Mouse (Mus musculus): Measurements from ENCODE around the gene Naaladl1. TPM values are rescaled to one million over a fixed set of nuclear protein-coding genes. Genes with fewer than 3 reads are reported as not detected.
A peak's percentile ranks its signal among the peaks of the same experiment; 100 is the strongest.

Gene Naaladl1
- polyA plus RNA-seq, 2 experiments from 2014 or later, result 0.17 TPM; not detected in 1

GRCm38 (mm10) chr19:6084478-6085248, 20.9 kb upstream of the Naaladl1 start, which contains the start of the genes Zfpl1 and Cdca5:
TSS of gene Zfpl1 (minus strand) at chr19:6084956.
TSS of gene Cdca5 (plus strand) at chr19:6084983.
- peak; percentile 94 for ATAC-seq

DNA sequence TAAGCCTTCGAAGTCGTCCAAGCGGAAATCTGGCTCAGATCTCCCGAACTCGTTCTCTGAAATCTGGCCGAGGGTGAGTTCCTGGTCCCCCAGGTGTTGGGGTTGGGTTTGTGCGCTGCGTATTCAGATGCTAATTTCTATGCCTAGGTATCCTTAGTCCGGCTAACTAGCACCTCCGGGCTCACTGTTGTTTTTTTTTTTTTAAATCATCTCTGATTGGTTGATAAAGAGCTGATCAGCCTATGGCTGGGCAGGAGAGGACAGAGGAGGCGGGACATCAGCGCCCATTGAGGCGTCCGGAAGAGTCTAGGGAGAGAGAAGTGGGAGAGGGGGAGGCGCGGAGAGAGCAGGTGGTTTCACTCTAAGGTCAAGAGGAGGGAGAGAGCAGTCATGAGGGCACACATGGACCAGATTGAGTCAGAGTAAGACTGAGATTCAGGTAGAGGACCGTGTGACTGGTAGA, 20.1 kb upstream of the Naaladl1 start:
- peak; percentile 78 for ATAC-seq

- ATAC-seq, result no peak
These were observed 16.7 kb upstream of the Naaladl1 start for GRCm38 (mm10) chr19:6088841-6089240.

GRCm38 (mm10) chr19:6094119-6094518, 11.5 kb upstream of the Naaladl1 start, which contains the start of gene AC131692.1:
TSS of gene AC131692.1 (plus strand) at chr19:6094419.
- ATAC-seq, result no peak

DNA sequence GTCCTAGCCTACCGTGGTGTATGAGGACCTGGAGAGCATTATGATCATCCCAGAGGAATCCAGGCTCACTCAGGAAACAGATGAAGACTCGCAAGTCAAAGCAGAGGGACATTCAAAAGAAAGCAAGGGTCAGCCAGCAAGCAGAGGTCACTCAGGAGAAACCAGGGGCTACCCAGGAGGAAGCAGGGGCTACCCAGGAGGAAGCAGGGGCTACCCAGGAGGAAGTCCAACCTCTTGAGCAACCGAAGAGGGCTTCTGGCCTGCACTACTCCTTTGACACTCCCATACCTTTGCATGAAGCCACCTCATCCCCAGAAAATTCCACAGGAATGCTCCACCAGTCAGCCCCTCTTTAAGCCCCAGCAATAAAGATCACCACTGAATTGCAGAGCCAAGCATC, 7.7 kb upstream of the Naaladl1 start:
- ATAC-seq, result no peak

GRCm38 (mm10) chr19:6101186-6101585, 4.4 kb upstream of the Naaladl1 start:
- no peak for ATAC-seq

GRCm38 (mm10) chr19:6102169-6102853, 3.3 kb upstream of the Naaladl1 start:
- ATAC-seq, result no peak

DNA sequence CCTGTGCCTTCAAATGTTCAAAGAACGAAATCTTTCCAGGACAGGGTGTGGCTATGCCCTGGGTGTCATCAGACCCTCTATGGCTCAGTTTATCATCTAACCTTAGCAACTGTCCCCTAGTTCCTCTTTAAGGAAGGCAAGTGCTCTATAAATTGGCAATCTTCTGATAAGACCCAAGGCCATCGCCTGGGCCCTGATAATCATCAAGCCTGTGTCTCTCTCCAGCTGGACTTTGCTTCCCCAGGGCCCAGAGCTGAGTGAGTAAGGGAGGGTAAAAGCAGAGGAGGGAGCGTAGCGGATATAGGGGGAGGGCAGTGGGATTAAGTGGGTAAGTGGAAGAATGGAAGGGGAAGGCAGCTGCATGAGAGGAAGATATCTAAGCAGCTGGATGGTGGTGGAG, 1.1 kb upstream of the Naaladl1 start:
- no peak for ATAC-seq

- no peak for ATAC-seq
These were observed 7.5 kb downstream of the Naaladl1 start for GRCm38 (mm10) chr19:6113116-6113515.

DNA sequence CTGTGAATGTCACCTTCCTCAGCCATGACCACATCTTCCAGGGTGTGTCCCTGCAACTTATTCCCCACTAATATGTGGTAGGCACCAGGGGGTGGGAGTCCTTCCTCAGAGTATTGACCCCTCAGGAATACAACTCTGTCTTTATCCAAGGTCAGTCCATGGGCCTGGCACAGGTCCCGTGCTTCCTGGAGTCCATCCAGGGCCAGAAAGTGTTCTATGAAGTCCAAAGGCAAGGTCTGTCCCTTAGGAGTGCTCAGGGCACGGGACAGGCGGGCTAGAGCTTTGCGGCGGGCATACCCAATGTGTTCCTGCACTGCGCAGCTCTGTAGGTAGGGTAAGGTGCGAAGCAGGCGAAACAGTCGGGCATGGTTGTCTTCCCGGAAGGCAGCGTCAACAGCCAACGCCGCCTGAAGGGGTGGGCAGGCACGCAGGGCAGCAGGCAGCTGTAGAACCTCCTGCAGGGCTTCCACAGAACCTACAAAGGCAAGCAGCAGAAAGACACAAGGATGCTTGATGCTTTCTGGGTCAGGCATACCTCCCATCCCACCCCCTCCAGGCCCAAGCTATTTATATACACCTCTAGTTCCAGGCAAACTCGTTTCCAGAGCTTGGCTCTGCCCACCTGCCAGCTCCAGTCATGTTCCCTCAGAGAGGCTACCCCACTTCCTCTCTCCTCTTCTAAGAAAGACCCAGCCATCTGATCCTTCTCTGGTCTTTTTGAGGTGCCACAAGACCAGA, 10.7 kb downstream of the Naaladl1 start:
- no peak for ATAC-seq

GRCm38 (mm10) chr19:6117346-6117985, 11.9 kb downstream of the Naaladl1 start:
- ATAC-seq, result no peak

DNA sequence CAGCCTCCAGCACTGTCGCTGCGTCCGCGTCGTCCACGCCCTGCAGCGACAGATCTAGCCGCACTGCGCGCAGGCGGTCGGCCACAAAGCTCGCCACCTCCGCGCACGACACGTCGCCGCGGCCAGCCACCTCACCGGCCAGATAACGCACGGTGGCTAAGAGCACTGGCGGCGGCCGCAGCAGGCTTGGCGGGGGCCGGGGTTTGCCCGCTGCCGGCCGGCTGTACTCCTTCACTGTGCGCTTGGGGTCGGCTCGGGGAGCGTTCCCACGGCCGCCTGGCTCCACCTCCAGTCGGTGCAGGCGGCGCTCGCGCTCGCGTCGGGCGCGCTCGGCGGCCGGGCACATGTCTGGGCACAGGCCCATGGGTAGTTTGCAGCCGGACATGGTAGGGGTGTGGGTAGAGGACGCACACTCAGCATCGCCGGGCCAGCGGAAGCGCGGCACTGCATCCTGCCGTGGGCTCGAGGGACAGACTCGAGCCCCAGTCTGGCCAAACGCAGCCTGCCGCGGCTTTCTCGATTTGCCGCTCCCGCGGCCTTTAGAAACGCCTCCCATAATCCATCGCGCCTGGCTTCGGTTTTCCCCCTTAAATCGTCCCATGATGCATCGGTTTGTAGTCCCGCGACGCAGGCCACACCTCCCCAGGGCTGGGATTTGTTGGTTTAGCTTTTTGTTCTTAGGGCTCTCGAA, 12.5 kb downstream of the Naaladl1 start, which contains the start of gene Sac3d1:
Gene Sac3d1 (minus strand): TSS at position 665 of the 691 bp plus-strand sequence.
- peak; percentile 98 for ATAC-seq

GRCm38 (mm10) chr19:6118677-6119185, 13.1 kb downstream of the Naaladl1 start:
- ATAC-seq, result peak; percentile 35

DNA sequence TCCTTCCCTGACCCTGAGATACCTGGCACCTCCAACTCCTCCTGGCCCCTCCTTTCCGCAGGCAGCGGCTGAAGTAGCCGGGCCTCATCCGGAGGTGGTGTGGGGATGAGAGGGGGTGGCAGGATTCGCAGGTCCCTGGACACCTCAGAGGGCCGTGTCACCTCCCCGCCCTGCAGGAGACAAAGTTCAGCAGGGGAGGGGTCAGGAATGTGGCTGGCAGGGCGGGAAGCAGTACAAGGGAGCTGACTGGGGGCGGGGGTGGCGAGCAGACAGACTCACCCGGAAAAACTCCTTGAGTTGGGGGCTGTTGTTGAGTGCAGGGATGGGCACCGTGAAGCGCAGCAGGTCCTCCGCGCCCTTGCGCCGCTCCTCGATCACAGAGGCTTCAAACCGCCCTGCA, 16.2 kb downstream of the Naaladl1 start:
- ATAC-seq, result no peak

DNA sequence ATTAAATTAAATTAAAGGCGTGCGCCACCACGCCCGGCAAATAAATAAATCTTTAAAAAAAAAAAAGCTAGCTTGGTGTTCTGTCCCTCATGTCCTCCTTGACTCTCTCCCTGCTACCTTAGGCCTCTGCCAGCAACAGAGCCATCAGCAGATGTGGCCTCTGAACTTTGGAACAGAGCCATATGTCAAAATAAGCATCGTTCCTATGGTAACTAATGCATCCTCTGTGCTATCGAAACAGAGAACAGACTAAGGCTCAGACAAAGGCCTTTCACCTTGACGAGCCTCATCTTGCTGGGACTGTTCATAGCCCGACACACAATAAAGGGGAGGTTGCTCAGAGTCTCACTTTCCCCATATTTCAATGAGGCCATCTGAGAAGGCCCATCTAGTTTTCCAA, 17.7 kb downstream of the Naaladl1 start:
- no peak for ATAC-seq

GRCm38 (mm10) chr19:6124898-6125297, 19.3 kb downstream of the Naaladl1 start:
- no peak for ATAC-seq

DNA sequence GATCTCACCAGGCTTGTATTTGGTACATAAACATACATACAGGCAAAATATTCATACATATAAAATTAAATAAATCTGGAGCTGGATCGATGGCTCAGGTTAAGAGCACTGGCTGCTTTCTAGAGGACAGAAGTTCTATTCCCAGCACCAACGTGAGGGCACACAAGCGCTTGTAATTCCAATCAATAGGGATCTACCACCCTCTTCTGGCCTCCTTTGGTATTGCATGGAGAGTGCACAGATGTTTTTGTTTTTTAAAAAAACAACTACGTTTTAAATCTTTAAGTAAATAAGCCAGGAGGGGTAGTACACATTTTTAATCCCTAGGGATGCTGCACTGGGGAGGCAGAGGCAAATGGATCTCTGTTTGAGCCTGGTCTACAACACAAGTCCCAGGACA, 20.7 kb downstream of the Naaladl1 start:
- no peak for ATAC-seq

DNA sequence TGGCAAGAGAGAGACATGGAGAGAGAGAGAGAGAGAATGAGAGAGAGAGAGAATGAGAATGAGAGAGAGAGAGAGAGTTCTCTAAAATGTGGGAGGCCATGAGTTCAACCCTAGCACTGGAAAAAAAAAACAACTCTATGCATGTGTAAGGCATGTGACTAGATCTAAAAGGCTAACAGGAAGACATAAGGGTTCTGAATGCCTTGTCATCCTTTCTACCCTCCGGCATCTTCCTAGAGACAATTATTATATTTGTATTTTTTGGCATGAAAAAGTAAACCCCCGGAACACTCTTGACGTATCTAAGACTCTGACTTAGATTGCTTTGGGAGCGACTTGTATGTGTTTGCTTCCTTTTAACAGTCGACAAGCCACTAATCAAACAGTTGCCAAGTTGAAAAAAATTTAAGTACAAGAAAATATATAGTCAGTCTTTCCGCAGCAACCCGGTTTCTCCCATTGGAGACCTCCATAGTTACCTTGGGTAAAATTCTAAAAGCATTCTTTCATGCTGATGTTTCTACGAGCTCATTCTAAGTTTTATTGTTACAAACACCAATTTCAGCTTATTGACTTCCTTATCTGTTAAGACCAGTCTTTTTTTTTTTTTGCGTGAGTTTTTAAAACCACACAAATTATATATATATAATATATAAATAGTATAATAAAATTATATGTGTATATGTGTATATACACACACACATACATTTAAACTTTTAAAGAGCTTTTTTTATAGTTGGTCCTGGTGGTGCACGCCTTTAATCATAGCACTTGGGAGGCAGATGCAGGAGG, 21.4 kb downstream of the Naaladl1 start:
- ATAC-seq, result no peak

DNA sequence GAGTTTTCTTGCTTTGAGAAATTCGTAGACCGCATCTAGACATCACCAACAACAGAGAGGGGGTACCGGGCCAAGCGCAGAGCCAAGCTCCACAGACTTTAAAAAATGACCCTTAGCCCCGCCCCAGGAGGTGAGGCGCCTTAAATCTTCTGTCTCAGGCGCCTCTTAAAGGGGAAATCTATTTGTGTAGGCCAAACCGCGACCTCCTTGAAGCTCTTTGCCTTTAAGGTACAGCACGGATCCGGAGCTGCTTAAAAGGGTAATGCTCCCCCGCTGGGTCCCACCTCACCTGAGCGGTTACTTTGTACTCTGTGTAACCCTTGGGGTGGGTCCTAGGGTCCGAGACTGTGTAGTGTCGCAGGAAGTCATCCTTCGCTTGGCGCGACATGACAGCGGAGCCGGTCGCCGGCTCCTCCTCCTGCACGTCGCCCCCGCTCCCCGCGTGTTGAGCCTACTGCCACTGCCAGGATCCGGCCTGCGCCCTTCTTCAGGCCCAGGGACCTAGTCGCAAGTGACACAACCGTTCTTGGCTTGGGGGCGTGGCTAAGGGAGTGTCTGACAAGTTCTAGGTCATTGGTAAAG, 22.3 kb downstream of the Naaladl1 start, which contains the start of gene Snx15:
Gene Snx15 (minus strand): TSS at position 545 of the 582 bp plus-strand sequence.
- peak; percentile 94 for ATAC-seq

All from CD4-positive, CD25-positive, alpha-beta regulatory T cell, adult 4 months (primary cell).